Mouse (Mus musculus) CD4-positive, CD25-positive, alpha-beta regulatory T cell, adult 4 months (primary cell): Measurements from ENCODE around the gene Exoc3l2. TPM values are rescaled to one million over a fixed set of nuclear protein-coding genes. Genes with fewer than 3 reads are reported as not detected.

Source experiments
- ATAC-seq: one replicate; pipeline ENCODE4 v1.8.0; 2017
- polyA plus RNA-seq, 2 experiments: library from polyadenylated mRNA; unstranded; fragments of 100-300 nt; shearing (Covaris generic); gene quantifications; one replicate each; pipeline ENCODE4 v1.2.1; 2017

Gene Exoc3l2
- polyA plus RNA-seq, 2 experiments from 2014 or later = not detected

DNA sequence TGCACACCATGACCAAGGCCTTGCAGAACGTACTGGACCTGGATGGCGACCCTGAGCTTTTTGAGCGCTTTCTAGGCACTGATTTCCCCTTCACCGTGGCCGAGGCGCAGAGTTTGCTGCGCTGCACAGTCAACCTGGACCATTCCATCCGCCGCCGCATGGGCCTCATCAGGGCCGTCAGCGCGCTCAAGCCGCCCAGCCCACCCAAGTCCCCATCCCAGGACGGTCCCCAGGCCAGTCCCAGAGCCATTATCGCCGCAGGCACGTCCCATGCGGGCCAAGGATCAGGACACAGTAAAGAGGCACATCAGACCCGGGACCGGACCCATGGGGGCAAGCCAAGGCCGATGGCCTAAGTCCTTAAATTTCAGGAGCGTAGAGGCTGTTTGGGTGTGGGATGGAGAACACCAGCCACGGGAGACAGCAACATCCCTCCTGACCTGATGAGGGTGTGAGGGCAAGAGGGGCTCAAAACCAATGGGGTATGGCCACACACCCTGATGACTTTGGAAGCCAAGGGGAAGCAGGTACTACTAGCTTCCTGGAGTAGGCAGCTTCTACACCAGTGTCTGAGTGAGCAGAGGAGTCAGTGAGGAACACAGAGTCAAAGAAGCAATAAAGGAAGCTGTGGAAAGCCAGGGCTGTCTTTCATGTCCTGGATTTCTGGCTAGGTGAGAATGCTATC, 61.4 kb downstream of the Exoc3l2 start:
- no peak for ATAC-seq

DNA sequence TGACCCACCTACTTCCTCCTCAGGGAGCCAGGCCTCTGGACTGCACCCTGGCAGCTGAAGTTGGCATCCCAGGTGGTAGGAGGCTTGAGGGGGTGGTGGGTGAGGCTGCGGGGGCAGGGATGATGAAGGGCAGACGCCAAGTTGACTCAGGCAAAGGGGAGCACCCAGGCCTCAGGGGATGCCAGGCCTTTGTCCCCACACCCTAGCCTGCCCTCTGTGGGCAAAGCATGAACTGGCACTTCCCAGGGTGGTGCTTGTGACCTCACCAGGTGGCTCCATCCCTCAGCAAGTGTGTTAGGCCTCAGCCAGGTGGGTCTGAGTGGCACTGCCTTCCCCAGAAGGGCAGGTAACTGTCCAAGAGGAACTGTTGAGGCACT, 62.0 kb downstream of the Exoc3l2 start:
- ATAC-seq = no peak

DNA sequence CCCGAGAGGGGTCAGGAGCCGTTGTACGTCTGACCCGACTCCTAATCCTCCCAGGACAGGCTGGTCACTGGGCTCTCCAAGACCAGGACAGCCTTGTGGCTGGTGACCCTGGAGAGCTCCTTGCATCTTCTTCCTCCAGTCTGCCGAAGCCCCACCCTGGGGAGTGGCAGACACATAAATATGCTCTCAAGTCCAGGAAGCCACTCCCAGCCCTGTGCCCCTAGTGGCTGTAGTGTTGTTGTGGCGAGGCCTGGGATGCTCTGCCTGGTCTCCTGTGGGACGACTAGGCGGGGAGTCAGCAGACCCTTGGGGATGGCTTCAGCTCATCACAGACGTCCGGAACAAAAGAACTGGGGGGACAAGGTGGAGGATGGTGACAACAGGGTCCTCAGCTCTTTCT, 67.9 kb downstream of the Exoc3l2 start:
- ATAC-seq = no peak

DNA sequence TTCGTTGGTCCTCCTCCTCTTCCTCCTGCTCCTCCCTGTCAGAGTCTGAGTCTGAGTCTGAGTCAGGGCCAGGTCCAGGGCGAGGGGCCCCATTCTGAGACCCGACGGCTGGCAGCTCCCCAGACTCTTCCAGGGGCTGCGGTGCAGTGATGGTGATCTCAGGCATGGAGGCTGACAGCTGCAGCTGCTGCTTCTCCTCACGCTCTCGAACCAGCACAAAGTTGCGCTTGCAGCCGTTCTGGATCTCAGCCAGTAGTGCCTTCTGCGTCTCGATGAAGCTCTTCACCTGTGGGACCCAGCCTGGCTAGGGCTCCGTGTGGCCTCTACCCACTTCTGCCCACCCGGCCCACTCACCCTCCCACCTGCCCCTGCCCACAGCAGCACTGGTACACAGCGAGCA, 69.1 kb downstream of the Exoc3l2 start:
- no peak for ATAC-seq

DNA sequence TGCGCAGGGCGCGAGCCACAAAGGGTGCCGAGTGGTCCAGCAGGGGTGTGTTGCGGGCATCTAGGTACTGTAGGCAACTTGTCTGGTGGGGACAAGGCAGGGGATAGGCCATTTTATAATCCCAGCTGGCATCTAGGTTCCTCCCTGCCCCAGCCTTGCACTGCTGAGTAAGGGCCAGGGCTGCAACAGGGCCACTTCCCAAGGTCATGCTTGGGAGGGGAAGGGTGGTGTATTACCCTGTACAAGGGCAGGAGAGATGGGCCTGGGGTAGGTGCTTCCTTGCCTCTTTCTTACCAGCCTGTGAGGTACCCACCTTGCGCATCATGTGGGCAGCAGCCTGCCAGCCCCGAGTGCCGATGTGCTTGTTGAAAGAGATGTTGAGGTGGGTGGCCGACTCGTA, 71.5 kb downstream of the Exoc3l2 start:
- ATAC-seq = no peak

DNA sequence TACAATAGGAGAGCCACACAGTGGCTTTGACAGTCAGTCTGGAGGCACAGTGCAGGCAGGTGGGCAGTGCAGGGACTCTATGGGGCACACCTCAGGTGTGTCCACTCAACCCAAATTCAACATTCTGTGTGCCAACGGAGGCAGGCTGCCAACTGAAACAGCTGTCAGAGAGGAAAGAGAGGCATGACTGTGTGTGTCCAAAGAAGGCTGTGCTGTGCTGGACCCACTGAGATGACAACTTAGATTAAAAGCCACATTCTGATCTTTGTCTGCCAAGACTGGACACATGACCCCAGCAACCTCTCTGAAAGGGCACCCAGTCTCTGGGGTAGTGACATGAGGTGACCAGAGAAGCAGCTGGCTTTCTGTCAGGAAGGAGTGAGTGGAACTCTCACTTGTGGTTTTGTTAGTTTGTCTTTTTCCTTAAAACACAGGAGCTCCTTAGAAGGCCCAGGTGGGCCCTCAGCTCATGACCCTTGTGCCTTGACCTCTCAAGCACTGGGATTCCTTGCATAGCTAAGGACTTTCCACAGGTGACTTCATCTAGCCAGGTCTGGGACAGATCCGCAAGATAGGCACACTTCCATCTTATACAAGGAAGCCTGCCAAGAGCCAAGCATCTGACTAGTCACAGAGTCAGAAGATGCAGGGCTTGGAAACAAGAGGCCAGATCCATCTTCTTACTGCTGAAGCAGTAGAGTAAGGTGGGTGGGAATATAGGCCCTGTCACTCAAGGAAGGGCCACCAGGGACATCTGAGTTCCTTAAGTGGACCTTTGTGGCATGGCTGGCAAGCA, 77.8 kb downstream of the Exoc3l2 start:
- ATAC-seq = no peak

DNA sequence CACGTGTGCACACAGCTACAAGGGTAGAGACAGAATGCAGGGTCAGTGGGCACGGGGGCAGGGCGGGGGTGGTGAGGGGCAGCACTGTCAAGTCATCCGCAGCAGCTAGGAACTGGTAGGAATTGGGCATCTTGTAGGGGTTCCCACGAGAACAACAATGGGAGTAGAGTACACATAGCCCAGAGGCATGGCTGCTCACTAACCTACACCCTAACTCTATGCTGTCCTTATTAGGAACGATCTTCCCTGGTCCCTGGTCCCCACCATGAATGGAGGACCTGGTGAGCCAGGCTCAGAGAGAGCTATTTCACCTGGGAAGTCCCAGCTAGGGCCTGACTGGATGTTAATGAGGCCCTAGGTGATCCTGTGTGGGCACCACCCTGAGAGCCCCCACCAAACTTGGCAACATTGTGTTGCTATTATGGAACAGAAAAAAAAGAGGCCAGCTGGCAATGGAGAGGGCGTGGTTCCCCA, 78.6 kb downstream of the Exoc3l2 start:
- no peak for ATAC-seq

DNA sequence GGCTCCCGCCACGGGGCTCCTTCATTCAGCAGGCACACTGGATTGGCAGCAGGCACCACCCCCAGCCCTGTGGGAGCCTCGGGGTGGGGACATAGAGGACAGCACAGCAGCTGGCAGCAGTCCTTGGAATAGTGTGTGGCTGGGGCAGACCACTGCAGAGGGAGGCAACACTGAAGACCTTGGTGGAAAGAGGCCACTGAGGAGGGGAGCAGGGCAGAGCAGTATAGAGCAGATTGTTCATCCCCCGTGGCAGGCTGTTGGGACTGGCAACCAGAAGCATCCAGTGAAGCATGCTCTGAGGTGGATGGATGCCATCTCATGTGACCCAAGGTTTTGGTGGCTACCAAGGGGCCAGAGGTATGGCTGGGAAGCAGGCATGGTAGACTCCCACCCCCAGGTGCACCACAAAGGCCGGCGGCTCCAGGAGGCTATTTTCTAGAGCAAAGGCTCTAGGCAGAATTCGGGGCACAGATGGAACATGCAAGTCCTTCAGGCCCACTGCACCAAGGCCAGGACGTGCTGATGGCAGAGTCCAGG, 79.1 kb downstream of the Exoc3l2 start:
- no peak for ATAC-seq

DNA sequence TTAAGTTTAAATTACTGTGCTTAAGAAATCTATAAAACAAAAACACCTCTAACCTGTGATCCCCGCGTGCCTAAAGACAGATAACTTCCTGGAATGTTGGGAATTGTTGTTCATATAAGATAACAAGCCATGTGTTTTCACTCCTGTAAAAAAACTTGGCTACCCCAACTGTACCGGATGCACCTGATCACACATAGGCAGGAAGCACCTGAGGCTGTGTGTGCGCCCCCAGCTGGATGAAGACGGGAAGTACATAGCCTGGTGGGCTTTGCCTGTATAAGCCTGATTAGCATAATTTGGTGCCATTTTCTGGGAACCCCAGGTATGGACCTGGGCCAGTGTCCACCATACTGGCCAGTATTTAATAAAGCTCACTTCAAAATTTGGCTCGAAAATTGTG, 80.5 kb downstream of the Exoc3l2 start:
- peak; percentile 75 for ATAC-seq

DNA sequence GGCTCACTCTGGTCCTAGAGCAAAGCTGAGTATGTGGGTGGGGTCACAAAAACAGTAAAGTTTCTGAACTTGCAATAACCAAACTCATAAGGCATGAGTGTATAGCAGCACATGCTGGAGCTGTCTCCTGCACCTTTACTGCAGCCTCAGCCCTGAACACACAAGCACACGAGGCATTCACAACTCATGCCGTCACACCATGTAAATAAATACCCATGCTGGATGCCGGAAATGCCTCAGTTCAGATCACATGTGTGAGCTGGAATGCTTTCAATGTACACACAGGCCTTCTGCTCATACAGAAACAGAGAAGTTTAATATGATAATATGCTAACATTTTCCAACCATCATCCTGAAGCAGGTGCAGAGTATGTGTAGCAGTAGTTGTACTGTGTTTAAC, 82.9 kb downstream of the Exoc3l2 start:
- no peak for ATAC-seq

Other genes starting within 250 kb of the Exoc3l2 start
- gene Opa3, start 235.0 kb upstream of the Exoc3l2 start, polyA plus RNA-seq = 10 to 100 TPM; 15.2 to 24.0 TPM
- 100 to 1,000 TPM in 1 of 2 experiments, 10 to 100 TPM in 1; 52.3 to 109 TPM for gene Vasp, start 191.5 kb upstream of the Exoc3l2 start, polyA plus RNA-seq
- 1 to 10 TPM; 1.7 to 2.1 TPM for gene Ppm1n, start 183.3 kb upstream of the Exoc3l2 start, polyA plus RNA-seq
- gene Rtn2, start 180.7 kb upstream of the Exoc3l2 start, polyA plus RNA-seq = not detected
- gene Fosb, start 153.3 kb upstream of the Exoc3l2 start, polyA plus RNA-seq = 1 to 10 TPM in 1 of 2 experiments, under 1 TPM in 1; 0.35 to 2.7 TPM
- gene Ercc1, start 118.6 kb upstream of the Exoc3l2 start, polyA plus RNA-seq = 10 to 100 TPM; 71.2 to 78.1 TPM
- 10 to 100 TPM; 15.8 to 17.6 TPM for gene Cd3eap, start 103.8 kb upstream of the Exoc3l2 start, polyA plus RNA-seq
- gene Ppp1r13l, start 103.6 kb upstream of the Exoc3l2 start, polyA plus RNA-seq = not detected
- 10 to 100 TPM; 10.1 to 11.6 TPM for gene Ercc2, start 81.3 kb upstream of the Exoc3l2 start, polyA plus RNA-seq
- 1 to 10 TPM; 2.6 to 3.3 TPM for gene Klc3, start 59.2 kb upstream of the Exoc3l2 start, polyA plus RNA-seq
- not detected for gene Ckm, start 58.6 kb upstream of the Exoc3l2 start, polyA plus RNA-seq
- gene Mark4, start 4.5 kb upstream of the Exoc3l2 start, polyA plus RNA-seq = 1 to 10 TPM in 1 of 2 experiments, under 1 TPM in 1; 0.91 to 1.3 TPM
- under 1 TPM; 0.37 to 0.86 TPM for gene Bloc1s3, start 45.0 kb downstream of the Exoc3l2 start, polyA plus RNA-seq
- 10 to 100 TPM; 45.8 to 50.7 TPM for gene Trappc6a, start 45.1 kb downstream of the Exoc3l2 start, polyA plus RNA-seq
- gene Nkpd1, start 54.5 kb downstream of the Exoc3l2 start, polyA plus RNA-seq = not detected
- 1 to 10 TPM; 1.9 to 2.8 TPM for gene Ppp1r37, start 99.7 kb downstream of the Exoc3l2 start, polyA plus RNA-seq
- 1 to 10 TPM; 1.7 to 1.9 TPM for gene Zfp296, start 114.0 kb downstream of the Exoc3l2 start, polyA plus RNA-seq
- 100 to 1,000 TPM in 1 of 2 experiments, 10 to 100 TPM in 1; 91.0 to 100 TPM for gene Gemin7, start 114.3 kb downstream of the Exoc3l2 start, polyA plus RNA-seq
- 1 to 10 TPM; 9.0 to 9.4 TPM for gene Clasrp, start 141.2 kb downstream of the Exoc3l2 start, polyA plus RNA-seq
- 10 to 100 TPM; 12.7 to 14.8 TPM for gene Relb, start 166.1 kb downstream of the Exoc3l2 start, polyA plus RNA-seq
- 10 to 100 TPM; 24.4 to 28.1 TPM for gene Clptm1, start 201.7 kb downstream of the Exoc3l2 start, polyA plus RNA-seq
- gene Apoc2, start 214.6 kb downstream of the Exoc3l2 start, polyA plus RNA-seq = not detected
- gene Gm44805, start 218.1 kb downstream of the Exoc3l2 start, polyA plus RNA-seq = not detected
- under 1 TPM in 1 of 2 experiments, not detected in 1; 0.36 TPM for gene Apoc4, start 218.1 kb downstream of the Exoc3l2 start, polyA plus RNA-seq
- gene Apoc1, start 229.3 kb downstream of the Exoc3l2 start, polyA plus RNA-seq = not detected
- gene Apoe, start 235.9 kb downstream of the Exoc3l2 start, polyA plus RNA-seq = 1 to 10 TPM; 6.6 to 7.6 TPM